Mouse (Mus musculus): ENCODE data around the gene Olfr877.

Olfr877 gene

DNA sequence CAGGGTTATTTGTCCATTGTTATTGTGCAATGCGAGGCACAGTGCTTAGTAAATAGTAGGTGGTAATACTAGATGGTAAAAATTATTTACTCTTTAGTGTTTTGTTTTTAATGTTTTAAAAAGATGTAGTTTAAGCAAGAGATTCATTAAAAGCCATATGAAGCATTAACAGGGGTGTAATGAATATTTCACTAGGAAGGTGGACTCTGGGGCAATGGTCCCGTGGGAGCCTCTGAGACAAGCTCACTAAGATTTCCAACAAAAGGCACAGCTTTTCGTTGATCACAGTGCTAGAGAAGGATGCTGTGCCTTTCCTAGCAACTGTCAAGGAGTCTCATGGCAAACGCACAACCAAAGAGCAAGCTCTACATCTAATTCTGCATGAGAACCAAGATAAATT lies at the start of gene Olfr877:
Gene Olfr877, plus strand, starts transcription at position 301 of the 400 bp plus-strand sequence.
- no peak for DNase-seq (ENCODE audit: low spot score)

DNA sequence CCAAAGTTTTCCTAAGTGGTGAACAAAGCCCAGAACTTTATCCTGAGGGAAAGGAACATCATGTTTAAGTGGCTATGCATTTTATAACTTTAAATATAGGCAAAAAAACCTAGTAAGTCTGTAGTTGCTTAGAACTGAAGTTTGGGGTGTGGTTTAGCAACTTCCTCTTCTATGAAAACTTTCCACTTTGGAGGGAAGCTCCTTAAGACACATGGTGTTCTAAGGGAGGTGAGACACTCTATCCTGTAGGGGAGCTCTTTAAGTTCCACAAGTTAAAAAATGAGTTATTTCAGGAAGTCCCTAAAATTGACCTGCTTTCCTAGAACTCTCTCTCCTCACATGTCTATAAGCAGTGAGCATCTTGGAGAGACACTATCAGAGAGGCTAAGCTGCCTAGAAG lies 46.8 kb upstream of the Olfr877 start:
- DNase-seq (ENCODE audit: low spot score) = no peak

DNA sequence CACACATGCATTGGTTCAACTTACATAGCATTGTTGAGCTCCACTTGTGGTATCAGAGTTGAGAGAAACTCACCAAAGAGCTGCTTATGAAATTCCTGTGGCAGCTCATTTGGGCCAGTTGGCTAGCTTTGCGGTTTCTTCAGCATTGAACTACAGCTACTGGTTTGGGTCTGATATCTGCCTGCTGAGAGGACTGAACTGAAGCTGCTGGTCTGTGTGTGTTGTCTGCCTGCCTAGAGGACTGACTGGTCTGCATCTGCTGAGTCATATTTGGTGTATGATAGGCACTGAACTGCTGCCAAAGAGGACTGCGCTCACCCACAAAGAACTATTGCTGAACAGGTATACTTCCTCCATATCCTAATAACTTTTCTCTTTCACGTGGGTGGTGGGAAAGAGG lies 45.6 kb upstream of the Olfr877 start:
- DNase-seq (ENCODE audit: low spot score) = no peak

DNA sequence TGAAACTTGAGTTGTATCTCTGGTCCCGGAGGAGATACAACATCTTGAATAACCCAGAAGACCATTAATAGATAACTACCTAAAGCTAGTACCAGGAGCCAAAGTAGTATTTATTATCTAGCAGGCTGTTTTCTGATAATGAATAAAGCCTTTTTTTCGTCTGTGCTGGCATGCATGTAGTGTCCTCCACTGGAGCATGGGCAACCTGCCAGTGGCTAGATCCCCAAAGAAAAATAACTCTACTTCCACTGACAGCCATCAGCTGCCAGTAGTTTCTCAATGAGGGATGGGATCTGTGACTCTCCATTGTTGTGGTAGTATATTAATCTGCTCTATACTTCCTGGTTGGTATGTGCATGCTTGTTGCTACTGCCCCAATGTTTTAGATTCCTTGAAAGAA lies 45.1 kb upstream of the Olfr877 start:
- DNase-seq (ENCODE audit: low spot score) = no peak

DNA sequence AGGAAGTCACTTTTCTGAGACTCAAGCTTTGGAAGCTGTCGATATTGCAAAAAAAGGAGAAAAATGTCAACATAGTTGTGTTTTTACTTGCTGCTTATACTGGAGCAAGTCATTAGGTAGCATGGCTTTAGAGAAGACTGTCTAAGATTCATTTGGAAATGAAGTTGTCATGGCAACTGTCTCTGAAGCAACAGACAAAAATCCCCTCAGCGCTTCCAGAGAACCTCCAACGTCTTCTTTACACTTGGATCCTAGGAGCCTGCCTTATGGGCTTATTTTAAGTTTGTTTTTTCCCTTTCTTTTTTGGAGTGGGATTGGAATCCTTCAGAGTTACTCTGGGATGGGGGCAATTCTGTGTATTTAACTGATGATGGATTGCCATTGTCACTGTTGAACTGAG lies 39.4 kb upstream of the Olfr877 start:
- no peak for DNase-seq (ENCODE audit: low spot score)

DNA sequence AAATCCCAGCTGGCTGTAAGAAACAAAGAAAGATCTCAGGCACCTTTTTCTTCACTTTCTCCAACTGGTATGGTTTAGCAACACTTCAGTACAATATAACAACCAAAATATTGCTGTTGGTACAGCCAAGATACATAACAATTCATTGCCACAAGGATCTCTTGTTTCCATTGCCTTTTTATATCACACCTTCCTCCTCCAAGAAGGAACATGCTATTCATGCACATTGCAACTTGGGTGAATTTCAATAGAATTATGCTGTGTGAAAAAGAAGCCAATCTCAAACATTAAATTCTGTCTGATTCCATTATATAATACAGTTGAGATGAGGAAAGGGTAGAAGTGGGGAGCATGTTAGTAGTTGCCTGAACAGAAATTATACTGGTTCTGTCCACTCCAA lies 24.2 kb upstream of the Olfr877 start:
- DNase-seq (ENCODE audit: low spot score) = no peak

DNA sequence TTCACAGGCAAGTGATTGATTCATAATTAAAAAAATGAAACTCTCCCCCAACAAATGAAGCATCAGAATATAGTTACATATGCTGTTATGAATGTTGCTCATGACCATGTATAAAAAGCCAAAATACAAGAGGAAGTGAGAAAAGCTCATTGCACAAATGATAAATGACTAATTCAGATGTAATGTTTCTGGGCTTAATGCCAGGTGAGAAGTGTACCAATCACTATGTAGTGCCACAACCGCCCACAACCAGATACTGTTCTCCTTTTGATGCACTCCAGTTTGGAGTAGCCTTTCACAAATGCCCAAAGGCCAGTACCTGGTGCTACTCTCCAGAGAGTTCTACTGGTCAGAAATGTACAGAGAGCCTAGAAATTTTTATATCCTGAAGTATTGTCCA lies 20.7 kb upstream of the Olfr877 start:
- no peak for DNase-seq (ENCODE audit: low spot score)

DNA sequence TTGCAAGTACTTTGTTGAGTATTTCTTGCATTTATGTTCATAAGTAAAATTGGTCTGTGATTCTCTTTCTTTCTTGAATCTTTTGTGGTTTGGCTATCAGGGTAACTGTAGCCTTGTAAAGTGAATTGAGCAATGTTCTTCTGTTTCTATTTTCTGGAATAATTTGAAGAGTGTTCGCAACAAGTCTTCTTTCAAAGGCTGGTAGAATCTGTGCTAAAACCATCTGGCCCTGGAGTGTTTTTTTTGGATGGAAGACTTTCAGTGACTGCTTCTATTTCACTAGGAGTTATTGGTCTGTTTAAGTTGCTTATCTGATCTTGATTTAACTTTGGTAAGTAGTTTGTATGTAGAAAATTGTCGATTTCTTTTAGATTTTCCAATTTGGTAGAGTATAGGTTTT lies 4.8 kb upstream of the Olfr877 start:
- no peak for DNase-seq (ENCODE audit: low spot score)

DNA sequence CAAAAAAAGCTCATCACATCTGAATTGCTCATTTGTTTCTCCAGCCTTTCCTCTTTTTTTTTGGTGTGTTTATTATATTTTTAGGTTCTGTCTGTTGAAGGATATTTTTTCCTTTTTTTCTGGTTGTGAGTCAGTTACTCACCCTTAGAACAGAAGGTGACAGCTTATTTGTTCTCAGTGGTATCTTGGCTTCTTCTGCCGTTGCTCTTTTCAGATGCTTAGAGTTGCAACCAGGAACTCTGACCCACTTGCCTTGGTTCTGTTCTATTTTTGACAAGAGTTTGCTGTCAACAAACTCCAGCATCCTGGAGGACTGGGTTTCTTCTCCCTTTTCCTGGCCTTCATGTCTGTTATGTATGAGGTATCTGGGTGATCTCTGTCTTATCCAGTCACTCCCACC lies 9.3 kb downstream of the Olfr877 start:
- DNase-seq (ENCODE audit: low spot score) = no peak

DNA sequence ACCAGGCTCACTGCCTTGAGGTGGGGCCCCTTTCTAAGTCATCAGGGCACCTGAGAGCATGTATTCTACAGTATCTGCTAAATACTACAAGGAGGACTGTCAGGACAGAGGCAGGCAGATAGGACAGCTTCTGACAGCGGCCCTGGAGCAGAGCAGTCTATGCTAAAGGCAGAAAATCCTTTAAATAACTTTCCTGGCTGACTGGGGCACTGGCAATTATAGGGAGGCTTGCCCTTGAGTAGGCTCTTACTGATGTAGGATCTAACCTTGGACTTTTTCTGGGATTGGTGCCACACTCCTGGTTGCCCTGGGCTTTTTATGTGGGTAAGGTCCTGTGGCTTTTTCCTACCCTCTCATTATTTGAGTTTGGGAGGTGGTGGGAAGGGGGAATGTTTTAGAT lies 16.2 kb downstream of the Olfr877 start:
- DNase-seq (ENCODE audit: low spot score) = no peak

DNA sequence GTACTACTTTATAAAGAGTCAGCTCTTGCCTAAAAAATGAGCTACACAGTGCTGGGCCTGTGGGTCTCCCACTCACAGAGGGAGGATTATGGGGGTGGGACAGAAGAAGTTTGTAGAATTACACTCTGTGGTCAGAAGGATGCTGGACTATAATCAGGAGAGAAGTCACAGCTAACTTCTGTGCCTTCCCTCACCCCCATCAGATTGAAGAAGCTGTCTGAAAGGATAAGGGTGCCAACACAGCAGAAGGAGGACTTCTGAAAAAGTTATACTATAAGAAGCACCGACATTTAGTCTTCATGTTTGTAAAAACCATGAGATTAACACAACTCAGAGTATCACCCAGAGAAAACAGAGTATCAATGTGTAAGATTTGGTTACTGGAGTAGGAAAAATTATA lies 17.0 kb downstream of the Olfr877 start:
- no peak for DNase-seq (ENCODE audit: low spot score)

DNA sequence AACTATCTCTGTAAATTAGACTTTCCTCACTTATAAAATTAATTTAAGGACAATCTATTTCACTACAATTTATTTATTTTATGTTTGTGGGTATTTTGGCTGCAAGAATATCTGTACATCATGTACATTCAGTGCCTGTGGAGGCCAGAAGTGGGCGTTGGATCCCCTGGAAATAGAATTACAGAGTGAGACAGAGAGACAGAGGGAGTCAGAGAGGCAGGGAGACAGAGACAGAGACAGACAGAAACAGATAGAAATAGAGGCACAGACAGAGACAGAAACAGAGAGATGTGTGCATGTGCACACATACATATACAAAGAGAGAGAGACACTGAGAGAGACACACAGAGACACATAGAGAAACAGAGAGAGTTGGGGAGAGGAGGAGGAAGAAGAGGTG lies 17.5 kb downstream of the Olfr877 start:
- DNase-seq (ENCODE audit: low spot score) = no peak

DNA sequence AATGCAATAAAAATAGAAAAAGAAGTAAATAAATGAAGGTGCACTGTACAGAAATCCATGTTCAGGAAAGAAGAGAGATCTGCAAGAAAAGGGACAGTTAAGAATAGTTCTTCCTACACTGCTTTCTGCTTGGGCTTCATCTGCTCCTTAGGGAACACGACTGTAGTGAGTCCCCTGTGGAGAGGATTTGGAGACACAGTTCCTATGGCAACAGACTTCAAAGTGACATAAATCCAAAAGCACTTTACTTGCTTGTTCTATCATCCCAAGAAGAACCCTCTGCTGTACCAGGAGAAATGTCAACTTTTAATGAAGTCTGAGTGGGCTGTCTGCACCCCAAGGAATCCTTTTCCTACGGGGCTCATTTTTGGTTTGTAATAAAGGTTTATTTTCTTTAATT lies 36.9 kb downstream of the Olfr877 start:
- DNase-seq (ENCODE audit: low spot score) = no peak

DNA sequence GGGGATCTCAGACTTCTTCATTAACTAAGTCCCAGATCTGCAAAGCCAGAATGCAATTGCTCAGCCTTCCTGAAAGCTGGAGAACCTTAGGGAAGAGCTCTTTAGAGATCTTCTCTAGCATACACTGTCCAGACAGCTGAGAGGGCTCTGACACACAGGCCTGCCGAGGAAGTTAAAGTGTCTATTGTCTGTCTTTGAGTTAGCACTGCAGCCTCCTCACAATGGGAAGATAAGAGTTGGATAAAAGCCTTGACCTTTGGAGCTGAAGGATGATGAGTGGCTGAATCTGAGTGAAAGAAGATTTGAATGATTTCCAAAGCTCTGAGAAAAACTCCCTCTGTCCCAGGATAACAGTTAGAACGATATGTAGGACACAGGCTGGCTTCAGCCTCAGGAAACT lies 42.6 kb downstream of the Olfr877 start, which contains the start of gene Olfr145:
Gene Olfr145, plus strand, starts transcription at position 64 of the 400 bp plus-strand sequence.
- DNase-seq (ENCODE audit: low spot score) = peak; percentile 27

DNA sequence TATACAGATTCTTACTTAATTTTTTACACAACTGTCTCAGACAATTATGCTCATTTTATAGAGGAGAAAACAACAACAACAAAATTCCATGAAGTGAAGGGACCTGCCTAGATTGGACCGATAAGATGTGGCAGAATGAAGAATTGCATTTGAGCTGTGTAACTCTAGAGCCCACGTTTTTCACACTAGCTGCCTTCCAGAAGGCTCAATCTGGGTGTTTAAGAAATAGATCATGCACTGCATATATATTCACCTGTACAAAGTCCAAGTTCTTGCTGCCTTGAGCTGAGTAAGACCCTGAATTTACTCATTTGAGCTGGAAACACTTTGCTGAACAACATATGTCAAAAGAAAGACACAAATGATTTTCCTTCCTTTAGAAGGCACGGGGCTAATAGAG lies 51.5 kb downstream of the Olfr877 start:
- DNase-seq (ENCODE audit: low spot score) = no peak
